Mouse (Mus musculus) embryonic facial prominence, embryonic 11.5 days (tissue): Measurements from ENCODE around the gene H2-K1. TPM values are rescaled to one million over a fixed set of nuclear protein-coding genes. Genes with fewer than 3 reads are reported as not detected.

Source experiments
- ATAC-seq: fragments of 200-750 bp; cut with Nextera tagmentation; replicated peaks from 2 replicates; pipeline ENCODE4 v1.8.0; 2017; ENCODE audit warnings: low read depth; ENCODE audit not compliant: insufficient number of reproducible peaks, low FRiP score, low TSS enrichment
- DNase-seq: peaks from one replicate; pipeline ENCODE4 v3.0.0-alpha.2; 2015; ENCODE audit warnings: low spot score
- H3K27ac ChIP-seq: fragments of 300-500 bp; sonication (generic); replicated peaks from 2 replicates; pipeline ENCODE4 v1.5.1; 2014; ENCODE audit warnings: mild to moderate bottlenecking, low read depth, low read length, control low read depth
- H3K27me3 ChIP-seq: fragments of 300-500 bp; sonication (generic); 2 replicates; pipeline ENCODE4 v1.6.1; 2014; ENCODE audit warnings: mild to moderate bottlenecking, low read length, moderate library complexity, mixed read lengths; ENCODE audit not compliant: control insufficient read depth, insufficient read depth
- H3K36me3 ChIP-seq: fragments of 300-500 bp; sonication (generic); replicated peaks from 2 replicates; pipeline ENCODE4 v1.6.1; 2014; ENCODE audit warnings: low read depth, mild to moderate bottlenecking, low read length, moderate library complexity, mixed read lengths; ENCODE audit not compliant: control insufficient read depth, insufficient read depth
- H3K4me1 ChIP-seq: fragments of 300-500 bp; sonication (generic); 2 replicates; pipeline ENCODE4 v1.6.1; 2014; ENCODE audit warnings: low read length, mixed read lengths; ENCODE audit not compliant: control insufficient read depth, insufficient read depth
- H3K4me2 ChIP-seq: fragments of 300-500 bp; sonication (generic); 2 replicates; pipeline ENCODE4 v1.6.1; 2014; ENCODE audit warnings: low read depth, mild to moderate bottlenecking, control low read depth, low read length, moderate library complexity
- H3K4me3 ChIP-seq: fragments of 300-500 bp; sonication (generic); 2 replicates; pipeline ENCODE4 v1.5.1; 2014; ENCODE audit warnings: low read depth, low read length, control low read depth
- H3K9ac ChIP-seq: fragments of 300-500 bp; sonication (generic); replicated peaks from 2 replicates; pipeline ENCODE4 v1.6.1; 2014; ENCODE audit warnings: mild to moderate bottlenecking, control low read depth, low read length
- H3K9me3 ChIP-seq: fragments of 300-500 bp; sonication (generic); replicated peaks from 2 replicates; pipeline ENCODE4 v1.6.1; 2016; ENCODE audit warnings: mild to moderate bottlenecking, low read length, inconsistent platforms, mixed read lengths; ENCODE audit not compliant: control insufficient read depth
- WGBS: fragments of 180-500 bp; shearing (Covaris S2); extraction: QIAGEN DNeasy Blood & Tissue Kit; methylation state at CpG from one replicate; pipeline ENCODE4 v1.1.7; 2014; 5-methylcytosine and 5-hydroxymethylcytosine counted together
- microRNA counts: library from miRNA; unstranded; fragments of <30 nt; microRNA quantifications from one replicate; lab custom pipeline; 2016
- microRNA-seq: library from miRNA; unstranded; fragments of <30 nt; microRNA quantifications from one replicate; pipeline ENCODE4, GENCODE M21; 2016; ENCODE audit warnings: borderline number of aligned reads
- polyA plus RNA-seq: library from polyadenylated mRNA; unstranded; fragments of >200 nt; fragmentation: Nextera tagmentation; extraction: Ambion mirVana; gene quantifications from 2 replicates; pipeline ENCODE4 v1.2.1, GENCODE M21; 2014

The H2-K1 gene
- polyA plus RNA-seq, 1 experiment from 2014 or later = 7.5 TPM

DNA sequence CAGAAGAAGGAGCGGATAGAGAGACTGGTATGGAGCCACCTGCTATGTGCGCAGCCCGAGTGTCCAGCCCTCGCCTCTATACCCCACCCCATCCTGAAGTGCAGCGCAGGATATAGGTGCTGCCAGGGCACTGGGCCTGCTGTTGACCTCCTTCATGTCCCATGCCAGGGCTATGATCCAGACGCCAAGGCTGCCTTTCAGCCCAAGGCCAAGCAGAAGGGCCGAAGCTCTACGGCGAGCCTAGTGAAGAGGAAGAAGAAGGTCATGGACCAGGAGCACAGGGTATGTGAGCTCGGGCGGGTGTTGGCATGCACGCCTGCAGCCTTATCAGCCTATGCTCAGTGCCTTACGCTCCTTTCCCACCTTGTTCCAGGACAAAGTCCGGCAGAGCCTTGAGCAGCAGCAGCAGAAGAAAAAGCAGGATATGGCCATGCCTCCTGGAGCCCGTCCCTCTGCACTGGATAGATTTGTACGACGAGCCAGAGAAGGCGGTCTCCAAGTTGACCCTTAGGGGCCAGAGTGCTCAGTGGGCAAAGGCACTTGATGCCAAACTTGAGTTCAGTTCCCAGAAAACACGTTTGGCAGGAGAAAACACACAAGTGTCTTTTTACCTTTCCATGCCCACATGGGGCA lies 51.1 kb downstream of the H2-K1 start:
- Histone ChIP-seq H3K4me3 (no peak overlapping the region), H3K27me3 (no peaks in the 10 kb centered on the region), H3K36me3 (peaks cover 5% of the 10 kb centered on the region), H3K9ac (no peak overlapping the region), H3K4me1 (peaks cover 9% of the 10 kb centered on the region), H3K27ac (no peak overlapping the region), H3K4me2 (no peak overlapping the region), H3K9me3 (no peaks in the 10 kb centered on the region)
- ATAC-seq (no peak), DNase-seq (no peak)
- 88% methylated on average over 19 of the region's 19 CpGs for WGBS

DNA sequence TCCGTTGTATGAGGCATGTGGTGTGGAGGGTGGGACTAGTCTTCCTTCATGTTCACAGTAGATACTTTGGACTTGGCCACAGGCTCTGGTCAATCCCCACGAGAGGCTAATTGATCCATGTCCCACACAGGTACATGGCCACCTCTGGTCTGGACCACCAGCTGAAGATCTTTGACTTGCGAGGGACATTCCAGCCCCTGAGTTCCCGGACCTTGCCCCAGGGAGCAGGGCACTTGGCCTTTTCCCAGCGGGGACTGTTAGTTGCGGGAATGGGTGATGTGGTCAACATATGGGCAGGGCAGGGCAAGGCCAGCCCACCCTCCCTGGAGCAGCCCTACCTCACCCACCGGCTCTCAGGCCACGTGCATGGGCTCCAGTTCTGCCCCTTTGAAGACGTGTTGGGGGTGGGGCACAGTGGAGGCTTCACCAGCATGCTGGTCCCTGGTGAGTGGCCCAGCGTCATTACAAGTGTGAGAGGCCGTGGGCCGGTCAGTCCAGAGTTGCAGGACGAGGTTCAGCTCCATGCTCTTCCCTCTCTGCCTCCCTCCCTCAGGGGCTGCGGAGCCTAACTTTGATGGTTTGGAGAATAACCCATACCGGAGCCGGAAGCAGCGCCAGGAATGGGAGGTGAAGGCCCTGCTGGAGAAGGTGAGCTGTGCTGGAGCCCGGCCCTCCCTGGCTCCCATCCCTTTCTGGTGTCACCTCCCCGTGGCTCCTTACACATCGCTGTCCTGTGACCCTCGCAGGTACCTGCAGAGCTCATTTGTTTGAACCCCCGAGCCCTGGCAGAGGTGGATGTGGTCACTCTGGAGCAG lies 51.9 kb downstream of the H2-K1 start:
- Histone ChIP-seq H3K27me3 (no peaks in the 10 kb centered on the region), H3K9me3 (no peaks in the 10 kb centered on the region), H3K9ac (no peak overlapping the region), H3K36me3 (peaks cover 5% of the 10 kb centered on the region), H3K4me1 (peaks cover 7% of the 10 kb centered on the region), H3K4me2 (no peak overlapping the region), H3K27ac (no peak overlapping the region), H3K4me3 (no peak overlapping the region)
- ATAC-seq (no peak), DNase-seq (no peak)
- 86% methylated on average over 21 of the region's 22 CpGs for WGBS

DNA sequence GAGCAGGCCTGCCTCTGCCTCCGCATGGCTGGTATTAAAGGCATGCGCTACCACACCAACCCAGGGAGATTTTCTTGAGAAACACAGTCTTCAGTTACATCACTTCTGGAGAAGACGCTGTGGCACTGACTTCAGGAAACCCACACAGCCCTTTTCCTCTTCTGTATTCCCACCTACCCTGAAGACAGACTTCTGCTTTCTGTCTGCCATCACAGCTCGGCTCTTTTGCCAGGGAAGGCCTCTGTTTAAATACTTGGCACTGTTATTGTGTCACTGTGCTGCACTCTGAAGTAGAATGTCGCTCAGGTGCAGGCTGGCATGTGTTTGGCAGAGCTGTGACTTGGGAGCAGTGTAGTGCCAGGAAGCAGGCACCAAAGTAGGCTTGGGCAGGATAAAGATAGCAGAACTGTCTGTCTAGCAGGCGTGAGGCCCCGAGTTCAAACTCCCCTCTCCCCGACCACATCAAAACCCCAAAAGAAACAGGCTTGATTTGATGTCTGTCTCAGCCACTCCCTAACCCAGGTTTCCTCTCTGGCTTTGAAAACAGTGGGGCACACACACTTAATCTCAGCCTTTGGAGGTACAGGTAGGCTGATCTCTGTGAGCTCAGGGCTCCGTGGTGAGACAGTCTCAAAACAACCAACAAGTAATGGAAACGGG lies 52.6 kb downstream of the H2-K1 start:
- Histone ChIP-seq H3K27ac (no peak overlapping the region), H3K4me3 (no peak overlapping the region), H3K4me2 (no peak overlapping the region), H3K36me3 (peaks cover 5% of the 10 kb centered on the region), H3K9ac (no peak overlapping the region), H3K9me3 (no peaks in the 10 kb centered on the region), H3K4me1 (peaks cover 2% of the 10 kb centered on the region; the same call in 1 of the 2 replicates), H3K27me3 (no peaks in the 10 kb centered on the region)
- no peak for DNase-seq
- 94% methylated on average over 10 of the region's 10 CpGs for WGBS
- ATAC-seq = no peak

MicroRNAs encoded within 50 kb of the gene (microRNA counts, 519-probe panel; counts per million panel counts)
- 2,873 counts per million, percentile 35 among the panel's probes with 10 or more counts for microRNA mmu-miR-219 (lab: Ali Mortazavi, UCI)

Small RNAs within 50 kb of the gene (microRNA-seq; reads per million reads assigned to microRNA genes)
- gene Mir219a-1 (not detected), gene Mir219c (not detected)

Other genes with a start within 250 kb of the H2-K1 start
- 255 and 273 TPM in 2 replicates for gene Rab11b, start 239.8 kb downstream of the H2-K1 start, polyA plus RNA-seq
- 44.5 and 48.9 TPM in 2 replicates for gene Angptl4, start 218.5 kb downstream of the H2-K1 start, polyA plus RNA-seq
- gene Kank3, start 189.8 kb downstream of the H2-K1 start, polyA plus RNA-seq = 18.2 and 25.1 TPM in 2 replicates
- 824 and 897 TPM in 2 replicates for gene Rps28, start 175.8 kb downstream of the H2-K1 start, polyA plus RNA-seq
- gene Ndufa7, start 175.8 kb downstream of the H2-K1 start, polyA plus RNA-seq = 392 and 414 TPM in 2 replicates
- gene Cd320, start 157.3 kb downstream of the H2-K1 start, polyA plus RNA-seq = 76.2 and 80.9 TPM in 2 replicates
- gene Gm7029, start 126.5 kb downstream of the H2-K1 start, polyA plus RNA-seq = not detected in 2 replicates
- gene Kifc1, start 109.7 kb downstream of the H2-K1 start, polyA plus RNA-seq = 9.4 and 13.4 TPM in 2 replicates
- gene Platr17, start 95.2 kb downstream of the H2-K1 start, polyA plus RNA-seq = 0.36 TPM in 2 replicates
- 55.0 and 59.9 TPM in 2 replicates for gene Daxx, start 90.9 kb downstream of the H2-K1 start, polyA plus RNA-seq
- 11.3 and 12.8 TPM in 2 replicates for gene Tapbp, start 84.4 kb downstream of the H2-K1 start, polyA plus RNA-seq
- gene Zbtb22, start 84.4 kb downstream of the H2-K1 start, polyA plus RNA-seq = 7.3 and 8.4 TPM in 2 replicates
- gene Rgl2, start 70.8 kb downstream of the H2-K1 start, polyA plus RNA-seq = 26.0 and 26.3 TPM in 2 replicates
- 202 and 211 TPM in 2 replicates for gene Pfdn6, start 60.0 kb downstream of the H2-K1 start, polyA plus RNA-seq
- 25.2 and 28.6 TPM in 2 replicates for gene Wdr46, start 59.7 kb downstream of the H2-K1 start, polyA plus RNA-seq
- gene B3galt4, start 48.9 kb downstream of the H2-K1 start, polyA plus RNA-seq = 2.9 and 3.2 TPM in 2 replicates
- gene Vps52, start 44.5 kb downstream of the H2-K1 start, polyA plus RNA-seq = 26.9 and 27.7 TPM in 2 replicates
- 1,395 and 1,560 TPM in 2 replicates for gene Rps18, start 44.3 kb downstream of the H2-K1 start, polyA plus RNA-seq
- 3.8 and 6.6 TPM in 2 replicates for gene Ring1, start 24.3 kb upstream of the H2-K1 start, polyA plus RNA-seq
- gene H2-Ke6, start 27.7 kb upstream of the H2-K1 start, polyA plus RNA-seq = 43.0 and 46.3 TPM in 2 replicates
- 72.1 and 78.3 TPM in 2 replicates for gene Slc39a7, start 31.3 kb upstream of the H2-K1 start, polyA plus RNA-seq
- 14.9 and 15.8 TPM in 2 replicates for gene Rxrb, start 31.5 kb upstream of the H2-K1 start, polyA plus RNA-seq
- 0.70 and 1.0 TPM in 2 replicates for gene Col11a2, start 39.1 kb upstream of the H2-K1 start, polyA plus RNA-seq
- gene H2-Oa, start 92.0 kb upstream of the H2-K1 start, polyA plus RNA-seq = 0.20 and 0.26 TPM in 2 replicates
- 9.4 and 9.7 TPM in 2 replicates for gene H2-DMa, start 119.2 kb upstream of the H2-K1 start, polyA plus RNA-seq
- gene Brd2, start 122.3 kb upstream of the H2-K1 start, polyA plus RNA-seq = 95.9 and 114 TPM in 2 replicates
- not detected in 2 replicates for gene H2-DMb2, start 143.0 kb upstream of the H2-K1 start, polyA plus RNA-seq
- 1.3 and 1.4 TPM in 2 replicates for gene H2-DMb1, start 152.7 kb upstream of the H2-K1 start, polyA plus RNA-seq
- gene Tap1, start 187.2 kb upstream of the H2-K1 start, polyA plus RNA-seq = 2.3 and 2.6 TPM in 2 replicates
- 0.67 and 1.1 TPM in 2 replicates for gene Psmb9, start 187.4 kb upstream of the H2-K1 start, polyA plus RNA-seq
- 1.7 and 2.1 TPM in 2 replicates for gene Psmb8, start 197.4 kb upstream of the H2-K1 start, polyA plus RNA-seq
- 0.77 and 1.2 TPM in 2 replicates for gene Tap2, start 203.2 kb upstream of the H2-K1 start, polyA plus RNA-seq
- gene H2-Ob, start 238.6 kb upstream of the H2-K1 start, polyA plus RNA-seq = not detected in 2 replicates